Mouse (Mus musculus) retina, postnatal 1 day (tissue): ENCODE measurements at regions not wholly inside any gene's neighbourhood (a gene's known extent, or its start where the extent isn't known, plus 50 kb on each side); places are given as distances from the start of the nearest gene placed in this dataset.
A peak's percentile ranks its signal among the peaks of the same experiment; 100 is the strongest.

Experiments
- DNase-seq: peaks from one replicate; pipeline ENCODE4 v3.0.0-alpha.2; 2012

GRCm38 (mm10) chr15:51671667-51672372, 2212.9 kb upstream of the Gm7489 start:
- no peak for DNase-seq

- DNase-seq: no peak
Measured at GRCm38 (mm10) chr15:51673483-51673882, 2211.2 kb upstream of the Gm7489 start.

GRCm38 (mm10) chr15:51675291-51675690, 2209.4 kb upstream of the Gm7489 start:
- DNase-seq: no peak

GRCm38 (mm10) chr15:51676694-51677093, 2208.0 kb upstream of the Gm7489 start:
- DNase-seq: no peak

- peak; percentile 11 for DNase-seq
Measured at GRCm38 (mm10) chr15:51677266-51677665, 2207.4 kb upstream of the Gm7489 start.

- DNase-seq: peak; percentile 9
Measured at GRCm38 (mm10) chr15:51679186-51679902, 2205.4 kb upstream of the Gm7489 start.

- DNase-seq: no peak
Measured at GRCm38 (mm10) chr15:51680494-51680893, 2204.2 kb upstream of the Gm7489 start.

GRCm38 (mm10) chr15:51681191-51681590, 2203.5 kb upstream of the Gm7489 start:
- no peak for DNase-seq

GRCm38 (mm10) chr15:51682331-51682730, 2202.4 kb upstream of the Gm7489 start:
- DNase-seq: no peak

- no peak for DNase-seq
Measured at GRCm38 (mm10) chr15:51687007-51687540, 2197.6 kb upstream of the Gm7489 start.

- DNase-seq: no peak
Measured at GRCm38 (mm10) chr15:51689498-51689897, 2195.2 kb upstream of the Gm7489 start.

GRCm38 (mm10) chr15:51692671-51693070, 2192.0 kb upstream of the Gm7489 start:
- no peak for DNase-seq

- peak; percentile 52 for DNase-seq
Measured at GRCm38 (mm10) chr15:51696344-51697016, 2188.2 kb upstream of the Gm7489 start.

- no peak for DNase-seq
Measured at GRCm38 (mm10) chr15:51704198-51704597, 2180.5 kb upstream of the Gm7489 start.

GRCm38 (mm10) chr15:51709871-51710655, 2174.6 kb upstream of the Gm7489 start:
- peak; percentile 90 for DNase-seq

- DNase-seq: peak; percentile 82
Measured at GRCm38 (mm10) chr15:51720873-51721308, 2163.8 kb upstream of the Gm7489 start.

- DNase-seq: no peak
Measured at GRCm38 (mm10) chr15:51721363-51721762, 2163.3 kb upstream of the Gm7489 start.

GRCm38 (mm10) chr15:51724127-51724526, 2160.6 kb upstream of the Gm7489 start:
- DNase-seq: no peak

GRCm38 (mm10) chr15:51725457-51725856, 2159.2 kb upstream of the Gm7489 start:
- DNase-seq: no peak

- DNase-seq: no peak
Measured at GRCm38 (mm10) chr15:51730106-51730505, 2154.6 kb upstream of the Gm7489 start.

GRCm38 (mm10) chr15:51730805-51731412, 2153.8 kb upstream of the Gm7489 start:
- no peak for DNase-seq

- no peak for DNase-seq
Measured at GRCm38 (mm10) chr15:51734194-51734593, 2150.5 kb upstream of the Gm7489 start.
